Mouse (Mus musculus) spleen, postnatal 14 days (tissue): ENCODE measurements at regions not wholly inside any gene's neighbourhood (a gene's known extent, or its start where the extent isn't known, plus 50 kb on each side); places are given as distances from the start of the nearest gene placed in this dataset.

Source experiments
- DNase-seq, 2 experiments: peaks; one replicate each; pipeline ENCODE4 v3.0.0; 2021 to 2022; ENCODE audit warnings: low spot score in 2 of 2

DNA sequence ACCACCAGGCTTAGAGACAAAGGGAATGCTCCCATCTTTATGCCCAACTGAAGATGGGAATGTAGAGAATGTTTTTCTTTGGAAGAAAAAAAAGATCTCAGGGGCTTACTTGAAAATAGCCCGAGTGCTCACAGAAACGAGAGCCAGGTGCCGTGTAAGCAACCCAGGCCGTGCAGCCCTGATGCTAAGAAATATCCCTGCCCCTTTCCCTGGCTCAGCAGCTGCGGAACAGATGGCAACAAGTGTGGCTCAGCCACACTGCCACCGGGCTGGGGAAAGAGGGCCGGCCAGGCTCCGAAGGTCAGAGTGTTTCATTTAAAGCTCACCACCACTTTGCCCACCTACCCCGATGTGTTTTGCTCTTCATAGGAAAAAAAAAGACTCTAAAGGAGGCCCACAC lies 205.7 kb upstream of the Kbtbd8 start:
- DNase-seq, result no peak

DNA sequence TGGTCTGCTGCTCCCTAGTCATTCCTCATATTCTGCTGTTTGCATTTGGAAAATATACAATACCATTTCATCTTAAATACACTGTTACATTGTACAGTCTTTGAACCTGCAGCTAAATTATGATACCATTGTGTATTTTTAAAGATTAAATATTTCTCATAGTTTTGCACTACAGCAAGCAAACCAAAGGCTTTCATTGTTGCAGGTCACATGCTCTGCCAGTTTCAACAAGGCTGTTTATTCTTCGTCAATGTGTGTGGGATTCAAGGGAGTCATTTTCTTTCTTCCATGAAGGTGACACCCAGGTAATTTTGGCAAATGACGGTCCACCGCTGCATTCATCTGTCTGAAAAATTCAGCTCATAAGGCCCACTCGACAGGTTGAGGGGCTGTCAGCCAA lies 200.9 kb upstream of the Lrig1 start:
- no peak for DNase-seq

DNA sequence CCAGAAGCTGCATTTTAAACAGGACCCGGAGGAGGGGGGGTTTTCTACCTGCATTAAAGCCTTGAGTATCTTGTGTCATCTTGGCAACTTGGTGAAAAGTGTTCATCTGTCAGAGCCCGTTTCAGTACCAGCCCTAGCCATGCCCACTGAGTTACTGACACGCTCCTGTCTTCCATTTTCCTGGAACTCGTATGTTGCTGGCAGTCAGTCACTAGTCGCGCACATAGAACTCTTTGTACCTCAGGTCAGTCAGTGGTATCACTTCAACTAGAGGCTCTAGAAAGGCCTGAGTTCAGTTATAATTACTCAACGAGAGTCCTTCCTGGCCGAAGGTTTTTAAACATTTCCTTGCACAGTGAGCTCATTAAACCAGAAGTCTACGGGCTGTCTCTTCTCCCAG lies 198.9 kb upstream of the Lrig1 start:
- no peak for DNase-seq

DNA sequence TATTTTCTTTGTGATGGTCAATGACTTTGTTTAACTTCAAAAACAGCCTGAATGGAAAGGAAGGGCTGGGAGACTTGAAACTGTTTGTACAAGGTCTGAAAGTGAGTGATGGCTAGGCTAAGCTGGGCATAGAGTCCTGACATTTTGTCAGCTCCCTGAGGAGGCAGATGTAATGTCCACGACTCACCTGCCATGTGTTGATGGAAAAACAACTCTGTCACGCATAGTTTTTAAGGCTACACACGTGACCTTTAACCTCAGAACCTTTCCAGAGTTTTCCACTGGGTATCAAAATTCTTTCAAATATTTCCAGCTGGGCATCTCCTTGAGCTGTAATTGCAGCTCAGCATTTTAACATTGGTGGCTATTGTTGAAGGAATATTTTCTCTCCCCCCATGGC lies 190.2 kb upstream of the Lrig1 start:
- DNase-seq, result no peak

DNA sequence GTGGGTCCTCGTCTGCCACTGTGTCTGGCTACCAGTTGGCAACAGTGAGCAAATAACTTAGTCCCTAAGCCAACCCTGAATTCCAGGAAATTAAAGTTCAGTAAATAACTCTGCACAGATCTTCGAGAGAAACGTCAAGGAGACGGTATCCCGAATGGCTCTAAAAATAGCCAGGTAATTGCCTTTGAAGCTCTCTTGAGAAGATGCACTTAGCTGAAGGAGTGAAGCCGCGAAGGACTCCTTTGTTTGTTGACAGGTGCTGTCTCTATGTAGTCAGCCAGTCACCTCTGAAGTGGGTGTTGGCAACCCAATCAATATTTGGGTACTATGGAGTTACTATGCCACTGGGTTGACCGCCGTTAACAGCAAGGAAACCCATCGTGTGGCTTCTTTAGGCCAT lies 189.3 kb upstream of the Lrig1 start:
- no peak for DNase-seq

DNA sequence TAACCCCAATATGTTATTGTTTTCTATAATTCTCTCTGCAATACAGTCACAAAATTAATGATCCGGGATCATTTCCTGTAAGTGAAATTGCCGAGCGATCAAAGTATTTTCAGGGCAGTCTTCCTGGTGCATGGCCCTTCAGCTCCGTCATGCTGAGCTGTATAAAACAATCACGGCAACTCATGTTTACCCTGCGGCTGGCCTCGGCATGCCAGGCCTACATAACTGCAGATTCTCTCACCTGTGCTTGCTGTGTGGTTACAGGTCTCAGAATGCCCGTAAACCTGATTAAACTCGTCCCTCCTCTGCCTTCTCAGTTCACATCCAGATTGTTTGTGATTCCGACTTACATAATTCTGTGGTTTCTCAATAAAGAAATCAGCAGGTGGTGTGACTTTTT lies 181.2 kb upstream of the Lrig1 start:
- no peak for DNase-seq

DNA sequence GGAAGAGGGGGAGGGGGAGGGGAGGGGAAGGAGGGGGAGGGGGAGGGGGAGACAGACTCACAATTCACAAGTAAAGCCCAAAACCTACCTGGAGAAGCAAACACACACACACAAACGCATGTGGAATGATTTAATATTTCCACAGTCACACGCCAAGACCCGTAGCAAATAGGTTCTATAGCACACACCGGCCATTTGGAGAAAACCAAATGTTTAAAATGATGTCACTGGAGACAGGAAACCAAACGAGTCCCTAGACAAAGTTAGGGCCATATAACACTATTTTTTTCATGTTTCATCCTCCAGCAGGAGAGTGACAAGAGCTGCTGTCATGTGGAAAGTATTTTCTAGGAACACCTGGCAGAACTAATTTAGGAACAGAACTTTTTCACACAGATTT lies 175.9 kb upstream of the Lrig1 start:
- DNase-seq, result no peak

DNA sequence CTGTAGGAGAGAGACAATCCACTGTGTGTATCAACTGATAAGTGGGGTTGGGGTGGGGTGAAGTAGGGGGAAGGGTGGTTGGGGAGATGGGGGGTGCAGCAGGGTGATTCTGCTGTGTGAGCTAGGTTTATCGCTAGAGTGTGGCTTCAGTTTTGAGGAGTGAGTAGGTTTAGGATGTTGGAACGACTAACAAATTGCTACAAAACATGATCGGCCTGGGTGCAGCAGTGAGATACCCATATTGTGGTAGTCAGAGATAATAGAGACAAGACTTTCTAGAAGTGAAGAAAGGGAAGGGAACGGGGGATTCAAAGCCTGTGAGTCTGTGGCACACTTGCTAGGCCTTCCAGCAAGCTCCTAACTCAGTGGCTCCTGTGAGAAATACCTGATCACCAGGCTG lies 175.1 kb upstream of the Lrig1 start:
- DNase-seq, result no peak

DNA sequence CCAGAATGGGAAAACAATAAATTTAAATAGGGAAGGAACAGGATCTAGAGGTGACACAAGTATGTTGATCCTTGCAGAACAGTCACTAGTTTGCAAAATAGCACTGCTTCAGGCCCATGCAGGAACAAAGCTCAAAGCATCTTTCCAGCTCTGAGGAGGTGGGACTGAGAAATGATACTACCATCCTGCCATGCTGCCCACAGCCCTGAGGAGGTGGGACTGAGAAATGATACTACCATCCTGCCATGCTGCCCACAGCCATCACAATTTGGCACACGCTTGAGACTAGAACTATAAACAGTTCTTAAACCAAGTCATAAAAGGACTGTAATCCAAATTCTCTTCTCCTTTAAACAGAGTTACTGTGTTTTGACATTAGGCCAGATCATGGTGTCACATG lies 174.5 kb upstream of the Lrig1 start:
- DNase-seq, result no peak

DNA sequence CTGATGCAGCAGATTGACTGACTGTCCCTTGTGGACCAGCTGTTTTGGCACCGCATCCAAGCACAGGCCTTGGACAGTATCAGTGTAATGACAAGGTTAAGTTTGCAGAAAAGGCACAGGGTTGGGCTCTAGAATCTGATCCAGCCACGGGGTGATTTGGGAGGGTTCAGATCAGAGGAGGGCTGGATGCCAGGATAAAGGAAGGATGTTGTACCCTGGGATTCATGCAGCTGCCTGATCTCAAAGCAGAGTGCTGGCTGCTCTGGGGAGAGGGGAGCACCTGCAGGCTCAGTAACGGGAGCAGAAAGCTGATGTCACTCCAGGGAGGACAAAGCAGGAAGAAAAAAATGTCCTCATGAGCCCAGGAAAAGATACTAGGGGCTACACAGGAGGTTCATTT lies 168.0 kb upstream of the Lrig1 start:
- no peak for DNase-seq

DNA sequence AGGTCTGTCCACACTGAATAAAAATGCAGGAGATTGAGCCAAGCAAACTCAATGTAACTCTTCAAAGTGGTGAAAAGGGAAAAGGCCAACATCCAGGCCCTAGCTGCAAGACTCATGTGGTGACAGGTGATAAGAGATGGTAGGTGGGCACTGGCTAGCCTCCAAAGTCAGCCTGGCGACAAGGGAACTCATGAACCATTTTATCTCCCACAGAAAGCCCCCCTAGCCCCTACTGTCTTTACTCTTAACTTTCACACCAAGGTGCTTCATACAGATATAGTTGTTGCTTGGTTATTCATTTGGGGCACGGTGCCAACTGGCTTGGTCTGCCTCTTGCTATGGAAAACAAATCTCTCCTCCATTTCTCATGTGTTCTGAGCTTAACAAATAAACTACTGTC lies 165.5 kb upstream of the Lrig1 start:
- DNase-seq, result no peak

DNA sequence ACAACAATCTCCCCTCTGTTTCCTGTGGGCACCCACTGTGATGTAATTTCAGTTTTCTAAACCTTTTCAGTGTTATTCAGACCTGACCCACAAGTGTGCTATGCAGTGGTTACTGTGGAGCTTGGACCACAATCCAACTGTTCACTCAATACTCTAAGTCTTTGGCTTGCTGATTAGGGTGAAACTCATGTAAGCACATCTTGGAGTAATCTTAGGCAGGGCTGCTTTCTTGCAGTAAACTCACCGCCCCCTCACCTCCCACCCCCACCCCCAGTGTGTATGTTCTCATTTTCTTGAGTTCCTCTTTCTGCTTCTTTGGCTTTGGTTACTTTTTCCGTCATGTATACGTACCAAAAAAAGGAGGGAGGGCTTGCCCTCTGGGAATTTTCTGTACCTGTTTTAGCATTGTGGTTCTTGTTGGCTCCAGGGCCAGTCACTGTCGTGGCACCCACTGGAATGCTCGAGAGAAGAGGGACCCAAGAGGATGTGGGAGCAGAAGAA lies 158.2 kb upstream of the Lrig1 start:
- no peak for DNase-seq

DNA sequence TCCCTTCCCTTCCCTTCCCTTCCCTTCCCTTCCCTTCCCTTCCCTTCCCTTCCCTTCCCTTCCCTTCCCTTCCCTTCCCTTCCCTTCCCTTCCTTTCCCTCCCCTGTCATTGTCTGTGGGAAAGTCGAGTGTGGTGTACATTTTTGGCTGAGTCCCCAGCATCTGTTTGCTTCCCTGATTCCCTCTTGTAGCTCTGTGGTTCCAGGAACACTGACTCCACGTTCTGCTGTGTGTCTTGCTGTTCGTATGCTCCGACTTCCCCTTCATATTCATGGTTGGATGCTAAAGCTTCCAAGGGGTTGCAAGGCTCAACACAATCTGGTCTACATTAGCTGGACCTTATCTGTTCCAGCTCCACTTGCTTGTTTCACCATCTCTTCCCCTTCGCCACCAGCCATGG lies 150.2 kb upstream of the Lrig1 start:
- no peak for DNase-seq

DNA sequence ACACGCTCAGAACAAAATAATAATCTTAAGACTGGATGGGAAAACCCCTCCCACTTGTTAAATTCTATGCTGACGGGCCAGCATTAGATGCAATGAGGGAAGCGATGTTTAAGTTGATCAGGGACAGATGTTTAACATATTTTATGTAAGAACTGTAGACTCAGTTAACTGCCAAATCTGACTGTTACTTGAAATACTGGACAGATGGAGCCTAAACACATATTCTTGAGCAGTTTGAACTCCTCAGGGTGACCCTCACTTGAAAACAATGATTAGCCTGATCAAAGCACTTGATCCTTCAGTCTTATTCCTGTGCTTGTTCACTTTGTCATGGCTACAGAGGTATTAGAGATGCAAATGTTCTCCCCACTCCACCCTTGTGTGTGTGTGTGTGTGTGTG lies 149.6 kb upstream of the Lrig1 start:
- no peak for DNase-seq

DNA sequence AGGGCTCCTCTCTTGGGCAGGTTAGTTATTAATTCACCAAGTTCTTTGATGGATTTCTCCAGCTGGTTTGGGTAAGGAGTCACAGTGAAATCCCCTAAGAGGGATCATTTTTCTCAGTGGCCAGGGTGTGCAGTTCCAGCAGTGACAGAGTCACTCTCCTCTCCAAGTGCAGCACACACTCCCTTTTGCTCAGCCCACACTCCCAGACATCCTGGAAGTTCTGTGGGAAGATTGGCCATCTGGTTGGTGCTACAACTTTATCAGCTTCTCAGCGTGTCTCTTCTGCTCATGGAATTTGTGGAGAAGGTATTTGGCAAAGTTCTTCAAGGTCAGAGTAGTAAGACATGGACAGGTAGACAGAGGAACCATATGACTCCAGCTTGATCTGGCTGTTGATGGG lies 148.5 kb upstream of the Lrig1 start:
- DNase-seq, result no peak

DNA sequence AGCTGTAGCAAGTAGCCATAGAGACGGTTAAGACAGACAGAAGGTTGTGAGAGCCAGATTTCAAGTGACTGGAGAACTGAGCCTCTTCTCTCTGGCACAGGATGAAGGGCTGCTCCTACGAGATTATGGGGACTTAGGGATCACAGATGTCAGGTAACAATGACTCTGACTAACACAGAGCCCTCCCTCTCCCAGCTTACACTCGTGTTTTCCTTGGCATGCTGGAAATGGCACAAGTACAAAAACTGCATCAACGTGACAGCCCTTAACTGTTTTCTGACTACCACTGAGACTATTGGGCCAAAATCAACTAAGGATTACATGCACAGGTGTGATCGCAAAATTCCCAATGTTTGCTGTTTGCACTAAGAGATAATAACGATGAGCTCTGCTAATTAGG lies 145.9 kb upstream of the Lrig1 start:
- no peak for DNase-seq

DNA sequence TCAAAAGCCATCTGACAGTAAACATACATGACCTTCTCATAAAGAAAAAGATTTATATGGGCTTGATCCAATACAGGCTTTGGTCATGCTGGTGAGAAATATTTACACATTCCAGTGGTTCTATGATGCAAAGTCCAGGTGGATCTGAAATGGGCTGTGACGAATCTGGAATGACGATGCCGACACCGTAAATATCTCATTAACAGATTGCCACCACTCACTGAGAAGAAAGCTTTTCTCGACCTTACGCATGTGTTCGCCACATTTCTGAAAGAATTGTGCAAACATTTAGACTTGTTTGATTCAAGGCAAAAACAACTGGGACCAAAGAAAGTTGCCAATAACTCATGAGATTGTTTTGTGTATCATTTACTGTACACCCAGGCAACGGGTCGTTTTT lies 142.9 kb upstream of the Lrig1 start:
- no peak for DNase-seq

DNA sequence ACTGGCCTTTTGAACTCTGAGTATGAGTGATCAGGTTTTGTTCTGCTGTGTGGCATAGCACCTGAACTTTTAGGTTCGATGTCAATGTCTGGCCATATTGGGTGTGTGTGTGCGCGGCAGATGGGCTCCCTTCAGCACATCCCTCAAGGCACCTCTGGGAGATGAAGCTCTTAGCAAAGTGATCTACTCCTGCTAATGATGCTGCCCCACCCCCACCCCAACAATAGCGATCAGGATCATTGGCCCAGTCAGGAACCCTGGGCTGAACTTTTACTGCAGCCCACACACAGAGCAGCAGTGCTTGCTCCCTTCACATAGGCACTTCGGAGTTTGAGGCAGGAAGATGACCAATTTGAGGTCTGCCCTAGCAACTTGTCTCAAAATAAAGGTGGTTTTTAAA lies 141.9 kb upstream of the Lrig1 start:
- no peak for DNase-seq

DNA sequence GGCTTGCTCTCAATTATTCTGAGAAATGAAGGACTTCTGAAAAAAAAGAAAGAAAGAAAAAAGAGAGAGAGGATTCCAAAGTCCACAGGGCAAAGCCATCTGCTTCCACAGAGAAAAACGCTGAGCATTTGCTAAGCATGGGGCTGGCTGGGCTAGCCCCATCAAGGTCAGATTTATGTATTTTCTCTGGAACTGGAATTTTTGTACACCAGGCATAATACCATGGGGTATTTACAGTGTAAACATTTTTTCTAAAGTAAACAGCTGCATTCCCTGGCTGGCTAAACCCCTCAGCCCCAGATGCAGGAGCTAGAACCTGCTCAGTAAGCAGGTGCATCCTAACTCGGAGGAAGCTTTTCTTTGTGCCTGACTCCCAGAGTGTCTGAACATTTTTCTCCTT lies 135.8 kb upstream of the Lrig1 start:
- no peak for DNase-seq

DNA sequence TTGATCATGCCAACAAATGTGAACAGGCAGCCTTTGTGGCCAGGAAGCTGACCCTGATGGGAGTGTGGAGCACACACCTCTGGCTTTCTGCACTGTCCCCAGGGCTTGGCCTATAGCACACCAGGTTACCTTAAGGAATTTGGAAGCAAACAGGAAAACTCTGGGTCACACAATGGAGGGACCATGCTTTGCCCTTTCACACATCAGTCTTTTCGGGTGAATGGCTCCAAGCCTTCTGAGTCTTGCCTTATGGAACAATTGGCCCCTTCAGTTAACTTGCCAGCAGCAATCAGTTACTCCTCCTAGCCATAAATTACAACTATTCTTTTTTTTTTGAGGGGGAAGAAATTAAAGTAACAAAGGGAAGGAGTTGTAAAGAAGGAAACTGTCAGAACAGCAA lies 134.6 kb upstream of the Lrig1 start:
- no peak for DNase-seq

DNA sequence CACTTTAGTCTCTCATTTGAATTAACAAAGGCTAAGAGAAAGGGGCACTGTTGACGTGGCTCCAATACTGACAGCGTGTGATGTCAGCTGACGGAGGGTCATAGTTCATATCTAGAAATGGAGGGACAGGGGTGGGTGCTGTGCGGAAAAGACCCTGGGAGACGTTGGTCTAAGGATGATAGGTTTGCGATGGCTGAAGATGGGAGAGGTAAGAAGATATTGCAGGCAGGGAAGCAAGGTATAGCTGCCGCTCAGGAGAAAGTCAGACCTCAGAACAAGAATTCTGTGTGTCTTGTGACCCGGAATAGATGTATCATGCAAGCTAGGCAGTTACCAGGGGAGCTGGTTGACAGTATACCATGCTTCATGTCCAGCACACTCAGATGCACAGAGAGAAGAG lies 130.8 kb upstream of the Lrig1 start:
- DNase-seq, result no peak

DNA sequence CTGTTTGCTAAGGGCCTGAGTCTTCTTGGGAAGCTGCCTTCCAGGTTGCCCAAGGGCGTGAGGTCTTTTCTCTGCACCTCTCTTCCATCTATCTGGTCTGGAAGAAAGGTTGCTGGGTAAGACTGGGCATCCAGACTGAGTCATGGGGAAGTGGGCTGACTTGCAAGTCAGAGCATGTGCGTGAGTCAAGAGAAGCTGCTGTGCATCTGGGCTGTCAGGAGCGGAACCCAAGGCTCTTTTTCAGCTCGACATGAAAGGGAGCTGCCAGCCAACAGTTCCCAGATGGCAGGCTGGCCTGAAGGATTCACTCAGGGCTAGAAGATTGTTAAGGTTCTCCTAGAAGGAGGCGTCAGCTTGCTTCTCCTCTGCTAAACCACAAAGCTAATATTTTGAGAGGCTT lies 129.3 kb upstream of the Lrig1 start:
- no peak for DNase-seq

DNA sequence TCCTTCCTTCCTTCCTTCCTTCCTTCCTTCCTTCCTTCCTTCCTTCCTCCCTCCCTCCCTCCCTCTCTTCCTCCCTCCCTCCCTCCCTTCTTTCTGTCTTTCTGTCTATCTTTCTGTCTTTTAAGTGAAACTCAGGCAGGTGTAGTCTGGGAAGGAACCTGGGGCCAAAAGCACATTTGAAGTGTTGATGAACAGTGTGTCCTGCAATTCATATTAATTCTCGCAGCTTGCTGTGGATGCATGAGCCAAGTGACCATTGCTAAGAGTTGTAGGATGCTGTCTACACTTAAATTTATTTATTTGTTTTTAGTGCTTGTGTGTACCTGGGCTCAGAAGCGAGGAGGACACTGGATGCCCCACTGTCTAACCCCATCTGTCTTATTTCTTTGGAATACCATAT lies 126.7 kb upstream of the Lrig1 start:
- no peak for DNase-seq

DNA sequence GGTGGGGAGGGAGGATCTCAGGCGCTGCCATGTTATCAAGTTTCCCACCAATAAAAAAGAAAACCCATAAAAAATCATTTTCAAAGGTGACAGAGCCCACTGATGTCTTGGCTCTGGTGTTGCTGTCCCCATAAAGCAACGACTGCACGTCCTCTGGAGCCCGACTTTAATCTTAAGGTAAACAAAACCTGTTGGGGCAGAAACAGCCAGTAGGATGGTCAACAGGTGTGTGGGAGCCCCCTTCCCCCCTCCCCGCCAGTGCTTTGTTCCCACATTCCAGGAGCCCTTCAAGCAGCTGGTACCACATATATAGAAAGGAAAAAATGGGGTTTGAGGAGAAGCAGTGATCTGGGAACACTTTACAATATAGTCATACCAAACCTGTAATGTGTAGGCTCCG lies 118.3 kb upstream of the Lrig1 start:
- no peak for DNase-seq

DNA sequence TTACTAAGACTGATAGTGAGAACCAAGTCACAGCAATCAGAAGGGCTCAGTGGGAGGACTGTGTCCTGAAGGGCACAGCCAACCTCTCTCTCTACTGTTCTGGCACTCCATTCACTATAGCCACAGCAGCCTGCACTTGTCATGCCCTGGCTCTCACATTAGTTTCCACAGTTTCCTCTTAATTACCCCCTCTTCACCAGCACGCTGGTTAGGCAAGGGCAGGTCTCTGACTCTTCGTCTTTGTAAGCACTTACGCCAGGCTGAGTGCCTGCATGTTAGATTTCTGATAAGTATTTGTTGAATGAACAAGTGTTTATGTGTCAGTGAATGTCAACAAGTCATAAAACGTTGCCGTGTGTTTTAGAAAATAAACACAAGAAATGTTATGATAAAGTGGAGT lies 116.2 kb upstream of the Lrig1 start:
- DNase-seq, result no peak
